Mouse (Mus musculus) MEL (cell line): Measurements from ENCODE around the gene Sat2. TPM values are rescaled to one million over a fixed set of nuclear protein-coding genes. Genes with fewer than 3 reads are reported as not detected.
A peak's percentile ranks its signal among the peaks of the same experiment; 100 is the strongest.

Experiments
- DNase-seq: peaks from one replicate; pipeline ENCODE4 v3.0.0; 2011; ENCODE audit warnings: low read depth, low spot score
- H3K27ac ChIP-seq: 2 replicates; pipeline ENCODE4 v1.5.1; 2012; ENCODE audit warnings: low read depth, mild to moderate bottlenecking, control low read depth, low read length, moderate library complexity; ENCODE audit not compliant: control insufficient read depth
- H3K27me3 ChIP-seq, 2 experiments: fragments of 150-350 bp in 1 of 2; sonication (generic) in 1 of 2; 2 replicates each; pipeline ENCODE4 v1.6.1; 2012; ENCODE audit warnings: low read length in 2 of 2, mild to moderate bottlenecking in 2 of 2, improper control_type of control experiment in 1 of 2, moderate library complexity in 1 of 2; ENCODE audit not compliant: insufficient read depth in 2 of 2, control insufficient read depth in 1 of 2
- H3K36me3 ChIP-seq, 2 experiments: 2 replicates each; pipeline ENCODE4 v1.6.1; 2012 to 2014; ENCODE audit warnings: low read length in 2 of 2, improper control_type of control experiment in 1 of 2, inconsistent platforms in 1 of 2, mild to moderate bottlenecking in 1 of 2; ENCODE audit not compliant: insufficient read depth in 2 of 2, control insufficient read depth in 1 of 2
- H3K4me1 ChIP-seq, 2 experiments: fragments of 150-350 bp in 1 of 2; sonication (generic) in 1 of 2; 2 replicates each; pipeline ENCODE4 v1.6.1; 2012; ENCODE audit warnings: low read length in 2 of 2, improper control_type of control experiment in 1 of 2, mild to moderate bottlenecking in 1 of 2; ENCODE audit not compliant: insufficient read depth in 2 of 2, control insufficient read depth in 1 of 2
- H3K4me3 ChIP-seq, 2 experiments: fragments of 150-350 bp in 1 of 2; sonication (generic) in 1 of 2; 2 replicates each; pipeline ENCODE4 v1.5.1; 2012; ENCODE audit warnings: low read depth in 2 of 2, low read length in 2 of 2, mild to moderate bottlenecking in 2 of 2, moderate library complexity in 2 of 2, control low read depth in 1 of 2, improper control_type of control experiment in 1 of 2; ENCODE audit not compliant: control insufficient read depth in 1 of 2, insufficient read depth in 1 of 2
- H3K79me2 ChIP-seq: 2 replicates; pipeline ENCODE4 v1.6.1; 2012; ENCODE audit warnings: mild to moderate bottlenecking, low read length, moderate library complexity; ENCODE audit not compliant: control insufficient read depth, poor library complexity, insufficient read depth
- H3K9ac ChIP-seq: 2 replicates; pipeline ENCODE4 v1.6.1; 2012; ENCODE audit warnings: low read depth, mild to moderate bottlenecking, control low read depth, low read length, moderate library complexity; ENCODE audit not compliant: control insufficient read depth, poor library complexity, severe bottlenecking
- H3K9me3 ChIP-seq: fragments of 150-350 bp; sonication (generic); replicated peaks from 2 replicates; pipeline ENCODE4 v1.6.1; 2012; ENCODE audit warnings: mild to moderate bottlenecking, low read length, improper control_type of control experiment, moderate library complexity; ENCODE audit not compliant: insufficient read depth
- CHD2 ChIP-seq: IDR thresholded peaks from 2 replicates; pipeline ENCODE4 v1.6.1; 2011; ENCODE audit warnings: low read length, improper control_type of control experiment
- CTCF ChIP-seq, 3 experiments: IDR thresholded peaks in 2 of 3; conservative IDR thresholded peaks in 1 of 3; 2 replicates each; pipeline ENCODE4 v1.5.1; 2011 to 2012; ENCODE audit warnings: low read length in 3 of 3, low read depth in 2 of 3, mild to moderate bottlenecking in 2 of 3, improper control_type of control experiment in 1 of 3, inconsistent platforms in 1 of 3, mixed read lengths in 1 of 3, moderate library complexity in 1 of 3; ENCODE audit not compliant: control insufficient read depth in 1 of 3, insufficient read depth in 1 of 3, poor library complexity in 1 of 3, severe bottlenecking in 1 of 3
- ELF1 ChIP-seq: IDR thresholded peaks from 2 replicates; pipeline ENCODE4 v1.6.1; 2014; ENCODE audit warnings: low read depth, mild to moderate bottlenecking, inconsistent platforms, low read length, improper control_type of control experiment, moderate library complexity
- ETS1 ChIP-seq: IDR thresholded peaks from 2 replicates; pipeline ENCODE4 v1.6.1; 2012; ENCODE audit warnings: low read depth, mild to moderate bottlenecking, inconsistent platforms, low read length, improper control_type of control experiment, moderate library complexity
- GABPA ChIP-seq: IDR thresholded peaks from 2 replicates; pipeline ENCODE4 v1.6.1; 2012; ENCODE audit warnings: low read depth, mild to moderate bottlenecking, inconsistent platforms, low read length, improper control_type of control experiment, moderate library complexity
- GATA1 ChIP-seq: IDR thresholded peaks from 2 replicates; pipeline ENCODE4 v1.6.1; 2011; ENCODE audit warnings: low read depth, low read length, improper control_type of control experiment
- JUND ChIP-seq: IDR thresholded peaks from 2 replicates; pipeline ENCODE4 v1.6.1; 2011; ENCODE audit warnings: low read depth, mild to moderate bottlenecking, improper control_type of control experiment, low read length
- KAT2A ChIP-seq: conservative IDR thresholded peaks from 2 replicates; pipeline ENCODE4 v1.6.1; 2012; ENCODE audit warnings: low read depth, low read length, improper control_type of control experiment, inconsistent platforms
- MAFK ChIP-seq: IDR thresholded peaks from 2 replicates; pipeline ENCODE4 v1.6.1; 2011; ENCODE audit warnings: low read depth, mild to moderate bottlenecking, low read length, improper control_type of control experiment, borderline replicate concordance
- MAX ChIP-seq: IDR thresholded peaks from 2 replicates; pipeline ENCODE4 v1.6.1; 2011; ENCODE audit warnings: low read length, improper control_type of control experiment
- MYC ChIP-seq: IDR thresholded peaks from 2 replicates; pipeline ENCODE4 v1.6.1; 2011; ENCODE audit warnings: low read depth, mild to moderate bottlenecking, low read length, improper control_type of control experiment, moderate library complexity
- NELFE ChIP-seq: IDR thresholded peaks from 2 replicates; pipeline ENCODE4 v1.6.1; 2011; ENCODE audit warnings: low read depth, low read length, improper control_type of control experiment
- NRF1 ChIP-seq: IDR thresholded peaks from 2 replicates; pipeline ENCODE4 v1.6.1; 2014; ENCODE audit warnings: low read depth, mild to moderate bottlenecking, inconsistent platforms, low read length, improper control_type of control experiment, moderate library complexity; ENCODE audit not compliant: poor library complexity, insufficient read depth, severe bottlenecking
- POLR2A ChIP-seq, 2 experiments: IDR thresholded peaks; 2 replicates each; pipeline ENCODE4 v1.6.1; 2011 to 2012; ENCODE audit warnings: low read length in 2 of 2, mild to moderate bottlenecking in 2 of 2, control low read depth in 1 of 2, improper control_type of control experiment in 1 of 2, low read depth in 1 of 2, moderate library complexity in 1 of 2; ENCODE audit not compliant: control insufficient read depth in 1 of 2, insufficient read depth in 1 of 2, poor library complexity in 1 of 2
- POLR2AphosphoS2 ChIP-seq: IDR thresholded peaks from 2 replicates; pipeline ENCODE4 v1.6.1; 2011; ENCODE audit warnings: low read length, improper control_type of control experiment
- RAD21 ChIP-seq: IDR thresholded peaks from 2 replicates; pipeline ENCODE4 v1.6.1; 2011; ENCODE audit warnings: mild to moderate bottlenecking, low read depth, low read length, improper control_type of control experiment
- RCOR1 ChIP-seq: IDR thresholded peaks from 2 replicates; pipeline ENCODE4 v1.6.1; 2012; ENCODE audit warnings: low read depth, mild to moderate bottlenecking, inconsistent platforms, low read length, improper control_type of control experiment
- SIN3A ChIP-seq: IDR thresholded peaks from 2 replicates; pipeline ENCODE4 v1.6.1; 2012; ENCODE audit warnings: low read length, improper control_type of control experiment, inconsistent platforms
- SMC3 ChIP-seq: IDR thresholded peaks from 2 replicates; pipeline ENCODE4 v1.6.1; 2011; ENCODE audit warnings: low read depth, low read length, improper control_type of control experiment
- TAL1 ChIP-seq: IDR thresholded peaks from 2 replicates; pipeline ENCODE4 v1.6.1; 2012; ENCODE audit warnings: mild to moderate bottlenecking, inconsistent platforms, low read length, moderate library complexity, mixed read lengths
- TCF12 ChIP-seq: IDR thresholded peaks from 2 replicates; pipeline ENCODE4 v1.6.1; 2014; ENCODE audit warnings: low read depth, mild to moderate bottlenecking, inconsistent platforms, low read length, improper control_type of control experiment, moderate library complexity
- UBTF ChIP-seq: IDR thresholded peaks from 2 replicates; pipeline ENCODE4 v1.6.1; 2012; ENCODE audit warnings: low read depth, mild to moderate bottlenecking, inconsistent platforms, low read length, improper control_type of control experiment, moderate library complexity, borderline replicate concordance; ENCODE audit not compliant: insufficient read depth
- USF1 ChIP-seq: IDR thresholded peaks from 2 replicates; pipeline ENCODE4 v1.6.1; 2014; ENCODE audit warnings: low read depth, mild to moderate bottlenecking, inconsistent platforms, low read length, improper control_type of control experiment, moderate library complexity
- ZMIZ1 ChIP-seq: IDR thresholded peaks from 2 replicates; pipeline ENCODE4 v1.6.1; 2012; ENCODE audit warnings: low read depth, mild to moderate bottlenecking, inconsistent platforms, low read length, improper control_type of control experiment, moderate library complexity
- ZNF384 ChIP-seq: IDR thresholded peaks from 2 replicates; pipeline ENCODE4 v1.6.1; 2012; ENCODE audit warnings: low read depth, mild to moderate bottlenecking, inconsistent platforms, low read length, improper control_type of control experiment
- polyA plus RNA-seq, 2 experiments: library from polyadenylated mRNA; stranded (reverse) in 1 of 2; unstranded in 1 of 2; fragments of >175 nt in 1 of 2; fragments of >200 nt in 1 of 2; gene quantifications; 2 replicates each; pipeline versions ENCODE4 v1.2.1 to v1.2.4; 2012; ENCODE audit warnings: low replicate concordance in 2 of 2, low read depth in 1 of 2; ENCODE audit not compliant: insufficient read length in 2 of 2, insufficient read depth in 1 of 2, missing spikeins in 1 of 2
- total RNA-seq: library from RNA; depleted of rRNA; stranded (reverse); fragments of 300-350 nt; gene quantifications from 2 replicates; pipeline ENCODE4 v1.2.3, GENCODE M21; 2012; rRNA removed

Sat2 gene
- not detected in 2 replicates for total RNA-seq
- not detected for polyA plus RNA-seq

DNA sequence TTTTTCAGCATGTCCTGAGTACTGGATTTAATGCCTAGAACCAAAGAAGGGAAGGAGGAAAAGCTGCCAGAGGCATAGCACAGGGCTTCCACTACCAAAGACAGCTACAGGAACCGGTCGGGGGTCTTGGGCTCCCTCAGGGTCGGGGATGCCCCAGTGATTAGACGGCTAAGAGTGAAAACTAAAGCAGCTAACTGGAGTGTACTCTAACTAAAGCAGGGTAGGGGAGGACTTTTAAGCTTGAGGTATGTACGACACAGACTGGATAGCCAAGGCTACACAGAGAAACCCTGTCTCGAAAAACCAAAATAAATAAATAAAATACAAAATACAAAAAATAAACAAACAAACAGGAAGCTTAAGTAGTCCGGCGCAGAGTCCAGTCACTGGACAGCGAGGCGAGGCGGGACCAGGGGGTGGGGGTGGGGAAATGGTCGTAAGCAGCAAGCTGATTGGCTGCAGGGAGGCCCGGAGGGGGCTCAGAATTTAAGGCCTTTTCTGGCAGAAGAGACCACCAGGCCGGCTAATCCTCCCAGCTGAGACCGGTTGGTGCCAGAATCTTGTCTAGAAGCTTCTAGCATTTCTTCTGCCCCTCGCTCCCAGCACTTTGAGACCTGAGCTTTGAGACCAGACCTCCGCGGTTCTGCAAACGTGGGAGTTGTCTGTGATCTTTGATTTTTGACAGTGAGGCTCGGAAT, at the start of gene Sat2:
Gene Sat2 (plus strand): TSS at position 454 of the 698 bp plus-strand sequence.
- peaks cover 6 to 12% of the 10 kb centered on the region in 2 experiments for H3K4me1 ChIP-seq
- peaks cover 0 to 10% of the 10 kb centered on the region in 2 experiments; a peak in 2 of 4 replicates for H3K36me3 ChIP-seq
- H3K27ac ChIP-seq, result peak within 1 kb of the TSS; percentile 26
- H3K79me2 ChIP-seq, result no peaks in the 10 kb centered on the region
- H3K9me3 ChIP-seq, result no peaks in the 10 kb centered on the region
- no peak for TF ChIP-seq SMC3
- TF ChIP-seq ETS1, result no peak
- no peak for TF ChIP-seq KAT2A
- TF ChIP-seq CHD2, result no peak
- TF ChIP-seq MAFK, result no peak
- no peak for TF ChIP-seq USF1
- no peak for TF ChIP-seq GABPA
- no peak for TF ChIP-seq JUND
- H3K27me3 ChIP-seq, result no peaks in the 10 kb centered on the region
- DNase-seq, result no peak
- no peak within 1 kb of the TSS for H3K4me3 ChIP-seq
- H3K9ac ChIP-seq, result 0 out of 2 replicates have a peak within 1 kb of the TSS, but pooled peaks have one; percentile 20

DNA sequence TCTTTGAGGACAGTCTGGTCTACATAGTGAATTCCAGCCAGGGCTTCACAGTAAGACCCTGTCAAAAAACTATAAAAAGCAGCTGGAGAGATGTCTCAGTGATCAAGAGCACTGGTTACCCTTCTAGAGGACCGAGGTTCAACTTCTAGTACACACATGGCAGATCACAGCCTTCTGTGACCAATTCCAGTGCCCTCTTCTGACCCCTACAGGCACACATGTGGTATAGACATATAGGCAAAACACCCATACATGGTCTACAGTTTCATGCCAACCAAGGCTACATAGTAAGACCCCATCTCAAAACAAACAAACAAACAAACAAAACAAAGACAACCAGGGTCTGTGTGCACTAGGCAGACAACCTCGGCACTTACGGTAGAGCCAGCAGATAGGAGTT, 46.6 kb upstream of the Sat2 start:
- H3K9ac ChIP-seq, result no peak overlapping the region
- no peaks in the 10 kb centered on the region for H3K9me3 ChIP-seq
- no peak overlapping the region for H3K4me3 ChIP-seq
- H3K79me2 ChIP-seq, result peaks cover 39% of the 10 kb centered on the region
- peak; percentile 81 for DNase-seq
- H3K4me1 ChIP-seq, result peaks cover 0 to 11% of the 10 kb centered on the region in 2 experiments; a peak in 2 of 4 replicates
- peaks cover 2 to 6% of the 10 kb centered on the region in 2 experiments; a peak in 3 of 4 replicates for H3K36me3 ChIP-seq
- H3K27ac ChIP-seq, result no peak overlapping the region
- TF ChIP-seq CTCF (IDR thresholded peaks at IDR 0.05 in 2 of 3, conservative IDR thresholded peaks at IDR 0.05 in 1 of 3; ENCODE audit: control insufficient read depth in 1 of 3, insufficient read depth in 1 of 3, low read depth in 2 of 3, low read length in 3 of 3, poor library complexity in 1 of 3, severe bottlenecking in 1 of 3) (peak; percentile 57 to 71 (median 68)), POLR2A (IDR thresholded peaks at IDR 0.05; ENCODE audit: control insufficient read depth in 1 of 2, insufficient read depth in 1 of 2, low read depth in 1 of 2, low read length in 2 of 2, poor library complexity in 1 of 2) (no peak), UBTF (no peak), KAT2A (no peak), ZNF384 (no peak), SMC3 (peak; percentile 48), JUND (no peak), ETS1 (no peak), ELF1 (no peak), TCF12 (no peak), POLR2AphosphoS2 (no peak), TAL1 (no peak), NRF1 (no peak), RCOR1 (no peak), MAX (peak; percentile 35; the same call in 1 of the 2 replicates), SIN3A (0 out of 2 replicates have a peak, but pooled peaks have one; percentile 29), ZMIZ1 (no peak), RAD21 (peak; percentile 24; the same call in 1 of the 2 replicates), NELFE (no peak), MYC (peak; percentile 72), GATA1 (no peak)
- H3K27me3 ChIP-seq, result no peaks in the 10 kb centered on the region
